Mouse (Mus musculus) ES-E14 (cell line): ENCODE data around the gene Lig1.

Experiments used
- CHD2 ChIP-seq: IDR thresholded peaks from 2 replicates; pipeline ENCODE4 v1.6.1; 2014; ENCODE audit warnings: mild to moderate bottlenecking, low read depth, low read length, inconsistent platforms
- HCFC1 ChIP-seq: IDR thresholded peaks from 2 replicates; pipeline ENCODE4 v1.6.1; 2012; ENCODE audit warnings: low read length, inconsistent platforms, borderline replicate concordance; ENCODE audit not compliant: insufficient read depth
- MAFK ChIP-seq: IDR thresholded peaks from 2 replicates; pipeline ENCODE4 v1.6.1; 2014; ENCODE audit warnings: mild to moderate bottlenecking, low read depth, low read length, inconsistent platforms; ENCODE audit not compliant: insufficient read depth
- ZC3H11A ChIP-seq: IDR thresholded peaks from 2 replicates; pipeline ENCODE4 v1.6.1; 2012; ENCODE audit warnings: low read depth, mild to moderate bottlenecking, inconsistent platforms, low read length, borderline replicate concordance
- ZNF384 ChIP-seq: IDR thresholded peaks from 2 replicates; pipeline ENCODE4 v1.6.1; 2012; ENCODE audit warnings: low read depth, low read length, inconsistent platforms

DNA sequence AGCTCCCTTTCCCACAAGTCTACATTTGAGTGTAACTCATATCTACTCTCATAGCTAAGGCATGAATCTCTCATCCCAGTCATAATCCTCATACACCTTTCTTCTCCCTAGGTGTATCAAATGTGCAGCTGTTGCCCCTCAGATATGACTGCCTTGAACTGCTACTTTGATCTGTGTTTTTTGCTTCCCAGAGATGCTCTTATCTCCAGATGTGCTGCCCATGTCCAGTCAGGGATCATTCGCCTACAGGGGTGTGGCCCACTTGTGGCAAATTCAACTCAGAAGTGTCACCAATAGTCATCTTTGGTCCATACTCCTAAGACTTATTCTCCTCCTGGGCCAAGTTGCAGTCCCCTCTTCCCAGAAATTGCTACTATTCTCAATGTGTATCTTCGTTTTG lies 750 bp downstream of the Lig1 start:
- TF ChIP-seq ZC3H11A = no peak
- TF ChIP-seq HCFC1 = no peak
- no peak for TF ChIP-seq MAFK
- no peak for TF ChIP-seq ZNF384
- no peak for TF ChIP-seq CHD2
